ENCODE assay signal across 17 mouse cellular contexts in genomic region chr1:166315706-166316105, GRCm38 (mm10).
"Had no signal": no experiment of that assay in that cellular context is flagged by ENCODE, and none has a peak within 500 bp of the region (broad histone marks: within the 10 kb centered on the region; RNA-seq: fewer than 3 reads in every experiment).

No protein-coding gene starts in this region.

- H3K27ac ChIP-seq: midbrain, embryonic 10.5 days; midbrain, embryonic 12.5 days; neural tube, embryonic 13.5 days; neural tube, embryonic 15.5 days had no signal

- H3K4me1 ChIP-seq: midbrain, embryonic 12.5 days; neural tube, embryonic 13.5 days; neural tube, embryonic 15.5 days had no signal

- H3K27me3 ChIP-seq: midbrain, embryonic 12.5 days; neural tube, embryonic 13.5 days; neural tube, embryonic 15.5 days had no signal

- H3K4me3 ChIP-seq: midbrain, embryonic 10.5 days; midbrain, embryonic 12.5 days; myocyte; neural tube, embryonic 13.5 days; neural tube, embryonic 15.5 days had no signal

- DNase-seq: lung, embryonic 14.5 days; lung, postnatal 10 days; lung, postnatal 4 days; midbrain, embryonic 14.5 days; retina, postnatal 1 day; right cerebral cortex, adult 18-20 months; right cerebral cortex, postnatal 25 days; right cerebral cortex, postnatal 4 days; spleen, adult 18-20 months; thymus, adult 18-20 months; thymus, postnatal 14 days; thymus, postnatal 36 days had no signal
